Mouse (Mus musculus) brain, embryonic 14.5 days (tissue): ENCODE measurements around the gene Zfp953.

Source experiments
- CTCF ChIP-seq: fragments of 200-500 bp; IDR thresholded peaks from 2 replicates; pipeline ENCODE4 v1.5.1; 2012; ENCODE audit warnings: inconsistent platforms, mild to moderate bottlenecking, moderate library complexity, borderline replicate concordance; ENCODE audit not compliant: insufficient read depth, insufficient read length; ENCODE audit errors: extremely low read depth
- POLR2A ChIP-seq: fragments of 200-500 bp; IDR thresholded peaks from 2 replicates; pipeline ENCODE4 v1.6.1; 2012; ENCODE audit warnings: mild to moderate bottlenecking, inconsistent platforms, borderline replicate concordance; ENCODE audit not compliant: poor library complexity, insufficient read depth, insufficient read length, severe bottlenecking; ENCODE audit errors: extremely low read depth

DNA sequence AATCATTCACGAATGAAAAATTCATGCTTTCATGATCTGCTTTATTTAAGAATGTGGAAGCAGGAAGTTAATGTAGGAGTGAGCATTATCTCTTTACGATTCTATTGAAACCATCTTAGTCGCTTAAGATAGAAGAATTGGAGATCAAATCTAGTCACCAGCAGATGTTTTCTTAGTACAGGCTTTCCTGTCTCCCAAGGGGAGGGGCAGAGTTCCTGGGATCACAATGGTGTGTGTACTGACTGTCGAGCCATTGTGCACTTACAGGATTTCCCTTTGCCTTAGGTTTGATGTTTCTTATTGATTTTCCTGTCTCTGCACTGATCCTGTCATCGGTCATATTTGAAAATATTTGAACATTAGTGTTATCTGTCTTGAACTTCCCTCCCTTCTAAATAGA is 53.7 kb downstream of the Zfp953 start:
- TF ChIP-seq CTCF (no peak), POLR2A (no peak)
